Comparison of ENCODE assay signal across 9 mouse cellular contexts in the genomic region with DNA sequence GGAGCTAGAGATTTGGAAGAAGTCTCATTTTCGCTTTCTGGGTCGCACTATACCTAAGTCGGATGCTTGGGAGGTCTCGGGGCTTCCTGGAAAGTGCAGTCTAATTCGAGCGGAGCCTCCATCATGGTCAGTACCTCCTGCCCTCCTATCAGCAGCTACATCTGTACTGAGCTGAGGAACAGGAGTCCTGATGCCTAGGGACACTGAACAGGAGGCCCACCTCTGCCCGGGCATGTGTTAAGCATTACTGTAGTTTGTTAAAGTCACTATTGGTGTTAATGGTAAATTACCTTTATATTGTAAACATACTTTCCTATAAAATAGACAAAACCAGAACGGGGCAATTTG. TPM values are rescaled to one million over a fixed set of nuclear protein-coding genes. Genes with fewer than 3 reads are reported as not detected.
DNase-seq lines count a peak whose midpoint lies in the region; ATAC-seq and TF ChIP-seq lines count a peak whose summit lies in the region.
"Had no signal": no experiment of that assay in that cellular context is flagged by ENCODE, and none has a peak within 500 bp of the region (broad histone marks: within the 10 kb centered on the region; RNA-seq: fewer than 3 reads in every experiment).

No protein-coding gene starts in this region.

- H3K9ac ChIP-seq in heart, embryonic 14.5 days (ENCODE audit: low read length): peak overlapping the region; percentile 92
- peak overlapping the region; percentile 78 for H3K9ac ChIP-seq in ES-E14 (ENCODE audit: insufficient read depth, low read depth, low read length, poor library complexity, severe bottlenecking)
- H3K9ac ChIP-seq in forebrain, embryonic 15.5 days (replicated peaks): peak overlapping the region; percentile 98
- H3K9ac ChIP-seq in liver, postnatal 0 days (replicated peaks): peak overlapping the region; percentile 84

- no peaks in the 10 kb centered on the region for H3K27me3 ChIP-seq in heart, embryonic 14.5 days (ENCODE audit: control insufficient read depth, insufficient read depth, low read length)
- no peaks in the 10 kb centered on the region for H3K27me3 ChIP-seq in forebrain, embryonic 15.5 days
- no peaks in the 10 kb centered on the region for H3K27me3 ChIP-seq in liver, postnatal 0 days (ENCODE audit: insufficient read depth, low read length)

- intact Hi-C loops in gastrocnemius, postnatal 14 days (cut with DNase I; ENCODE audit: low total_unique reads): no loop called here

- H3K4me2 ChIP-seq in heart, embryonic 14.5 days (ENCODE audit: low read length): peak overlapping the region; percentile 75
- peak overlapping the region; percentile 49 for H3K4me2 ChIP-seq in forebrain, embryonic 15.5 days (replicated peaks)
- peak overlapping the region; percentile 92 for H3K4me2 ChIP-seq in liver, postnatal 0 days (ENCODE audit: low read depth, low read length)

- peak overlapping the region; percentile 70 to 94 for H3K4me3 ChIP-seq in heart, embryonic 14.5 days (ENCODE audit: control insufficient read depth in 1 of 2, insufficient read depth in 1 of 2, low read depth in 1 of 2, low read length in 2 of 2)
- peak overlapping the region; percentile 82 to 83 for H3K4me3 ChIP-seq in ES-E14 (ENCODE audit: insufficient read depth in 1 of 2, low read depth in 1 of 2, low read length in 2 of 2, poor library complexity in 1 of 2, severe bottlenecking in 1 of 2)
- peak overlapping the region; percentile 92 for H3K4me3 ChIP-seq in forebrain, embryonic 15.5 days
- peak overlapping the region; percentile 84 for H3K4me3 ChIP-seq in liver, postnatal 0 days (ENCODE audit: low read depth, low read length)

- no peak for TF ChIP-seq CTCF in liver, postnatal 0 days (IDR thresholded peaks at IDR 0.05; ENCODE audit: low read depth)

- H3K4me1 ChIP-seq in heart, embryonic 14.5 days (ENCODE audit: control insufficient read depth in 2 of 2, insufficient read depth in 2 of 2, low read length in 2 of 2): peaks cover 3 to 15% of the 10 kb centered on the region in 2 experiments; a peak in 3 of 4 replicates
- H3K4me1 ChIP-seq in ES-E14 (ENCODE audit: control insufficient read depth in 2 of 2, insufficient read depth in 2 of 2, low read length in 2 of 2, poor library complexity in 1 of 2): 0 out of 4 replicates have a peak, but pooled peaks cover 0 to 2% of the 10 kb centered on the region in 2 experiments
- peaks cover 19% of the 10 kb centered on the region for H3K4me1 ChIP-seq in forebrain, embryonic 15.5 days
- peaks cover 10% of the 10 kb centered on the region for H3K4me1 ChIP-seq in liver, postnatal 0 days (ENCODE audit: insufficient read depth)

- in situ Hi-C loops in ES-E14 (cut with MboI; ENCODE audit: low sequenced_read_pairs in 2 of 2, unreplicated experiment in 2 of 2): no loop called here

- H3K9me3 ChIP-seq in heart, embryonic 14.5 days (ENCODE audit: control insufficient read depth, low read length): no peaks in the 10 kb centered on the region
- no peaks in the 10 kb centered on the region for H3K9me3 ChIP-seq in ES-E14 (ENCODE audit: control insufficient read depth, insufficient read depth, low read depth, low read length)
- H3K9me3 ChIP-seq in forebrain, embryonic 15.5 days: no peaks in the 10 kb centered on the region
- H3K9me3 ChIP-seq in liver, postnatal 0 days (ENCODE audit: low read length): no peaks in the 10 kb centered on the region

- TF ChIP-seq EP300 in liver, postnatal 0 days (IDR thresholded peaks at IDR 0.05; ENCODE audit: low read depth): no peak

- peak overlapping the region; percentile 77 to 93 for H3K27ac ChIP-seq in heart, embryonic 14.5 days (replicated peaks in 1 of 2; ENCODE audit: control insufficient read depth in 1 of 2, insufficient read depth in 1 of 2, low read depth in 2 of 2, low read length in 2 of 2)
- H3K27ac ChIP-seq in ES-E14 (ENCODE audit: insufficient read depth, low read depth, low read length, poor library complexity, severe bottlenecking): 0 out of 2 replicates have a peak overlapping the region, but pooled peaks have one; percentile 2
- H3K27ac ChIP-seq in forebrain, embryonic 15.5 days (replicated peaks): peak overlapping the region; percentile 95
- peak overlapping the region; percentile 98 for H3K27ac ChIP-seq in liver, postnatal 0 days (ENCODE audit: low read depth)

- H3K36me3 ChIP-seq in heart, embryonic 14.5 days (ENCODE audit: control insufficient read depth, insufficient read depth, low read length): peaks cover 19% of the 10 kb centered on the region
- no peaks in the 10 kb centered on the region for H3K36me3 ChIP-seq in ES-E14 (ENCODE audit: control insufficient read depth, insufficient read depth, low read length, poor library complexity, severe bottlenecking)
- peaks cover 5% of the 10 kb centered on the region for H3K36me3 ChIP-seq in forebrain, embryonic 15.5 days
- peaks cover 6% of the 10 kb centered on the region; the same call in 1 of the 2 replicates for H3K36me3 ChIP-seq in liver, postnatal 0 days (replicated peaks; ENCODE audit: insufficient read depth, low read length)

- no peak for DNase-seq in heart, adult 11 months
- no peak for DNase-seq in ES-E14 (ENCODE audit: low read depth, low spot score)
- no peak for DNase-seq in liver, postnatal 0 days
- no peak for DNase-seq in adrenal gland, postnatal 25 days
- no peak for DNase-seq in gastrocnemius, postnatal 14 days
- no peak for DNase-seq in layer of hippocampus, adult 9-11 months

- under 1% methylated on average over 8 of the region's 8 CpGs for WGBS in heart, embryonic 14.5 days
- under 1% methylated on average over 8 of the region's 8 CpGs for WGBS in forebrain, embryonic 15.5 days
- under 1% methylated on average over 8 of the region's 8 CpGs for WGBS in liver, postnatal 0 days (ENCODE audit: insufficient replicate concordance)

- peak; percentile 55; the same call in 1 of the 2 replicates for ATAC-seq in heart, embryonic 14.5 days (ENCODE audit: insufficient number of reproducible peaks, insufficient read depth, low FRiP score, low read depth)
- ATAC-seq in forebrain, embryonic 15.5 days (replicated peaks): peak; percentile 86
- peak; percentile 77 for ATAC-seq in liver, postnatal 0 days

TF ChIP-seq in ES-E14, 5 proteins besides CTCF, POLR2A, EP300 and RAD21:
- TF ChIP-seq ZC3H11A (IDR thresholded peaks at IDR 0.05; ENCODE audit: borderline replicate concordance, low read depth, low read length) (no peak), ZNF384 (IDR thresholded peaks at IDR 0.05; ENCODE audit: low read depth, low read length) (no peak), HCFC1 (IDR thresholded peaks at IDR 0.05; ENCODE audit: borderline replicate concordance, insufficient read depth, low read length) (no peak), MAFK (IDR thresholded peaks at IDR 0.05; ENCODE audit: insufficient read depth, low read depth, low read length) (no peak), CHD2 (IDR thresholded peaks at IDR 0.05; ENCODE audit: low read depth, low read length) (no peak)
TF ChIP-seq in ES-E14: peak in this region for 0.

RNA-seq across cellular contexts. Expression of a gene that starts 0.3 kb away (rescaled TPM):
- 13.8 and 14.0 TPM in 2 replicates for polyA plus RNA-seq in heart, embryonic 14.5 days (2014; fragmentation: Nextera tagmentation; extraction: Ambion mirVana)
- total RNA-seq in ES-E14 (2012; rRNA removed): 8.4 and 8.8 TPM in 2 replicates
- 21.0 and 21.5 TPM in 2 replicates for polyA plus RNA-seq in forebrain, embryonic 15.5 days (2015; fragmentation: Nextera tagmentation; extraction: Ambion mirVana)
- polyA plus RNA-seq in liver, postnatal 0 days (2015; fragmentation: Nextera tagmentation; extraction: Ambion mirVana): 5.2 and 5.5 TPM in 2 replicates
- total RNA-seq in adrenal gland, postnatal 25 days (2021): 12.0 and 12.8 TPM in 2 replicates
- 1 to 10 TPM; 2.2 to 2.6 TPM for total RNA-seq in gastrocnemius, postnatal 14 days (2021)

RNA-seq across cellular contexts. Expression of a gene that starts 34.9 kb away (rescaled TPM):
- 7.0 and 8.9 TPM in 2 replicates for polyA plus RNA-seq in heart, embryonic 14.5 days (2014; fragmentation: Nextera tagmentation; extraction: Ambion mirVana)
- total RNA-seq in ES-E14 (2012; rRNA removed): 19.9 and 26.9 TPM in 2 replicates
- 26.9 and 30.2 TPM in 2 replicates for polyA plus RNA-seq in forebrain, embryonic 15.5 days (2015; fragmentation: Nextera tagmentation; extraction: Ambion mirVana)
- polyA plus RNA-seq in liver, postnatal 0 days (2015; fragmentation: Nextera tagmentation; extraction: Ambion mirVana): 1.1 and 1.4 TPM in 2 replicates
- total RNA-seq in adrenal gland, postnatal 25 days (2021): 11.1 and 12.8 TPM in 2 replicates
- 1 to 10 TPM; 4.9 TPM for total RNA-seq in gastrocnemius, postnatal 14 days (2021)

RNA-seq across cellular contexts. Expression of a gene that starts 36.3 kb away (rescaled TPM):
- polyA plus RNA-seq in heart, embryonic 14.5 days (2014; fragmentation: Nextera tagmentation; extraction: Ambion mirVana): not detected in 2 replicates
- 62.5 and 93.1 TPM in 2 replicates for total RNA-seq in ES-E14 (2012; rRNA removed)
- not detected in 2 replicates for polyA plus RNA-seq in forebrain, embryonic 15.5 days (2015; fragmentation: Nextera tagmentation; extraction: Ambion mirVana)
- not detected in 2 replicates for polyA plus RNA-seq in liver, postnatal 0 days (2015; fragmentation: Nextera tagmentation; extraction: Ambion mirVana)
- total RNA-seq in adrenal gland, postnatal 25 days (2021): not detected in 2 replicates
- total RNA-seq in gastrocnemius, postnatal 14 days (2021): not detected
- total RNA-seq: gastrocnemius, postnatal 36 days had no signal

Comparison
In these comparisons a context has a peak if more than half of its experiments do, and no peak if none do; other contexts are left out.
1. H3K27ac ChIP-seq: peak in every context shown above with its lines; median percentile 98 in liver, postnatal 0 days; 95 in forebrain, embryonic 15.5 days; 85 in heart, embryonic 14.5 days; 2 in ES-E14.
2. RNA of a gene that starts 36.3 kb away (total RNA-seq): 62.5 to 93.1 TPM in ES-E14; not detected in gastrocnemius, postnatal 14 days and not detected in adrenal gland, postnatal 25 days; every median in the first group is over 10 times any median in the second.
3. Peak in every context shown above with its lines, with median percentiles within 50 percentile points of each other: ATAC-seq, H3K4me2 ChIP-seq, H3K4me3 ChIP-seq and H3K9ac ChIP-seq.